Mouse (Mus musculus) spleen, adult 2 months (tissue): ENCODE data around the gene Med19.

Experiments
- CTCF ChIP-seq: fragments of 200-500 bp; IDR thresholded peaks from 2 replicates; pipeline ENCODE4 v1.5.1; 2011; ENCODE audit warnings: mild to moderate bottlenecking, inconsistent platforms; ENCODE audit not compliant: insufficient read depth, insufficient read length, insufficient replicate concordance; ENCODE audit errors: extremely low read depth
- POLR2A ChIP-seq: fragments of 200-500 bp; IDR thresholded peaks from 2 replicates; pipeline ENCODE4 v1.6.1; 2011; ENCODE audit warnings: low read depth, low read length, inconsistent platforms

DNA sequence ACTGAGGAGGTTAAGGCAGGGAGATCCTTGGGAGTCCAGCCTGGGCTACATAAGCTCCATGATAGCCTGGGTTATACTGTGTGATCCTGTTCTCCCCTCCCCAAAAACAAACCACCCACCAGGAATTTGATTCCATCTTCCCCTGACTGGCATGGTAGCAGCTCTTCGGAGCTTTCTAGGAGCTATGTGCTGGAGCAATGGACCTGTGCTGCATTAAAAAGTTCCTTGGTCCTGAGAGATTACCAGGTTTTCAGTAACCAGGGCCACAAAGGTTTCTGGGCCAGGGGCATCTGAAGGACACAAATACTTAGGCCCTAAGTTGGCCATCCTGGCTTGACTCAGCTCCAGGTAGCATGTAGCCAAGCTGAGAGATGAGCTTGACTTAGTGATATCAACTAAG, 46.2 kb upstream of the Med19 start:
- TF ChIP-seq CTCF = no peak
- TF ChIP-seq POLR2A = no peak
